Mouse (Mus musculus): ENCODE data around the gene Hhat.

Gene Hhat

GRCm38 (mm10) chr1:192651981-192652605, 118.9 kb downstream of the Hhat start:
- no peak for DNase-seq (ENCODE audit: low spot score)

- DNase-seq (ENCODE audit: low spot score), result no peak
Observed at GRCm38 (mm10) chr1:192650586-192650985, 120.4 kb downstream of the Hhat start.

GRCm38 (mm10) chr1:192650023-192650422, 121.0 kb downstream of the Hhat start:
- no peak for DNase-seq (ENCODE audit: low spot score)

GRCm38 (mm10) chr1:192649233-192649632, 121.8 kb downstream of the Hhat start:
- no peak for DNase-seq (ENCODE audit: low spot score)

GRCm38 (mm10) chr1:192647361-192647760, 123.7 kb downstream of the Hhat start:
- DNase-seq (ENCODE audit: low spot score), result no peak

GRCm38 (mm10) chr1:192642126-192642525, 128.9 kb downstream of the Hhat start:
- no peak for DNase-seq (ENCODE audit: low spot score)

GRCm38 (mm10) chr1:192639175-192639574, 131.8 kb downstream of the Hhat start:
- no peak for DNase-seq (ENCODE audit: low spot score)

- DNase-seq (ENCODE audit: low spot score), result no peak
Observed at GRCm38 (mm10) chr1:192621843-192622242, 149.2 kb downstream of the Hhat start.

- no peak for DNase-seq (ENCODE audit: low spot score)
Observed at GRCm38 (mm10) chr1:192613271-192613670, 157.8 kb downstream of the Hhat start.

GRCm38 (mm10) chr1:192611996-192612739, 158.9 kb downstream of the Hhat start:
- DNase-seq (ENCODE audit: low spot score), result no peak

- DNase-seq (ENCODE audit: low spot score), result no peak
Observed at GRCm38 (mm10) chr1:192606876-192607275, 164.1 kb downstream of the Hhat start.

GRCm38 (mm10) chr1:192604413-192604812, 166.6 kb downstream of the Hhat start:
- DNase-seq (ENCODE audit: low spot score), result no peak

- DNase-seq (ENCODE audit: low spot score), result no peak
Observed at GRCm38 (mm10) chr1:192603556-192603955, 167.5 kb downstream of the Hhat start.

- no peak for DNase-seq (ENCODE audit: low spot score)
Observed at GRCm38 (mm10) chr1:192601206-192601605, 169.8 kb downstream of the Hhat start.

- no peak for DNase-seq (ENCODE audit: low spot score)
Observed at GRCm38 (mm10) chr1:192599746-192600145, 171.3 kb downstream of the Hhat start.

GRCm38 (mm10) chr1:192598380-192598779, 172.6 kb downstream of the Hhat start:
- peak; percentile 77 for DNase-seq (ENCODE audit: low spot score)

GRCm38 (mm10) chr1:192595426-192595825, 175.6 kb downstream of the Hhat start:
- no peak for DNase-seq (ENCODE audit: low spot score)

GRCm38 (mm10) chr1:192593492-192593891, 177.5 kb downstream of the Hhat start:
- DNase-seq (ENCODE audit: low spot score), result no peak

- DNase-seq (ENCODE audit: low spot score), result peak; percentile 44
Observed at GRCm38 (mm10) chr1:192587451-192587850, 183.6 kb downstream of the Hhat start.

GRCm38 (mm10) chr1:192585289-192585688, 185.7 kb downstream of the Hhat start:
- DNase-seq (ENCODE audit: low spot score), result no peak

- DNase-seq (ENCODE audit: low spot score), result no peak
Observed at GRCm38 (mm10) chr1:192582921-192583320, 188.1 kb downstream of the Hhat start.

GRCm38 (mm10) chr1:192564691-192565090, 206.3 kb downstream of the Hhat start:
- DNase-seq (ENCODE audit: low spot score), result no peak

GRCm38 (mm10) chr1:192559341-192559740, 211.7 kb downstream of the Hhat start:
- no peak for DNase-seq (ENCODE audit: low spot score)

Measured in layer of hippocampus, adult 9-10 months (tissue).